Mouse (Mus musculus): ENCODE data around the gene Serp2. TPM values are rescaled to one million over a fixed set of nuclear protein-coding genes. Genes with fewer than 3 reads are reported as not detected.

The Serp2 gene
- polyA plus RNA-seq, 2 experiments, result 14.3 to 14.7 TPM

DNA sequence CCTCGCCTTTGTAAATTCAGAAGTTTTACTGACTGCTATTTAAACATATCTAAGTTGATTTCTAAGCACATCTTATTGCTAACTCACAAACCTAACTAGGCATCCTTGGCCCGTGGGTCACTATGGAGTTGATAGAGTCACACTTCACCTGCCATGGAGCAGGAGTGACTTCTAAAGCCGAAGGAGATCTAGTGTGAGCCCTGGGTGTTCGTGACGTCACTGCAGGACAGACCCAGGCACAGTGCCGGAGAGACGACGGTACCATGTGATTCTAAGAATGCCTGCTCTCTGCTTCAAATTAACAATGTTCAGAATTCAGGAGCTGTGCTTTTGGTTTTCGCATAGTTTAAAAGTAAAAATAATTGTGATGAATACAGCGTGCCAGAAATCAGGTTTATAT, 48.0 kb downstream of the Serp2 start:
- ATAC-seq (ENCODE audit: low FRiP score, low read depth) (no peak), DNase-seq (ENCODE audit: low spot score) (no peak)
- H3K27me3 ChIP-seq (ENCODE audit: control insufficient read depth, insufficient read depth, low read length), result no peaks in the 10 kb centered on the region
- no peaks in the 10 kb centered on the region for H3K9me3 ChIP-seq (ENCODE audit: control insufficient read depth, low read length)
- H3K4me1 ChIP-seq (ENCODE audit: control insufficient read depth, insufficient read depth, low read length), result peaks cover 21% of the 10 kb centered on the region
- H3K4me2 ChIP-seq (replicated peaks; ENCODE audit: low read depth, low read length, severe bottlenecking), result no peak overlapping the region
- peak; percentile 37; the same call in 1 of the 2 replicates for TF ChIP-seq POLR2A (IDR thresholded peaks at IDR 0.05; ENCODE audit: borderline replicate concordance, extremely low read depth, insufficient read depth, insufficient read length)
- H3K36me3 ChIP-seq (ENCODE audit: control insufficient read depth, insufficient read depth, low read length), result peaks cover 16% of the 10 kb centered on the region
- 0 out of 2 replicates have a peak overlapping the region, but pooled peaks have one; percentile 21 for H3K27ac ChIP-seq (replicated peaks; ENCODE audit: low read depth, low read length)
- no peak overlapping the region for H3K9ac ChIP-seq (ENCODE audit: low read depth, low read length, severe bottlenecking)
- no peak overlapping the region for H3K4me3 ChIP-seq (replicated peaks; ENCODE audit: low read length)
- 59% methylated on average over 10 of the region's 10 CpGs for WGBS

DNA sequence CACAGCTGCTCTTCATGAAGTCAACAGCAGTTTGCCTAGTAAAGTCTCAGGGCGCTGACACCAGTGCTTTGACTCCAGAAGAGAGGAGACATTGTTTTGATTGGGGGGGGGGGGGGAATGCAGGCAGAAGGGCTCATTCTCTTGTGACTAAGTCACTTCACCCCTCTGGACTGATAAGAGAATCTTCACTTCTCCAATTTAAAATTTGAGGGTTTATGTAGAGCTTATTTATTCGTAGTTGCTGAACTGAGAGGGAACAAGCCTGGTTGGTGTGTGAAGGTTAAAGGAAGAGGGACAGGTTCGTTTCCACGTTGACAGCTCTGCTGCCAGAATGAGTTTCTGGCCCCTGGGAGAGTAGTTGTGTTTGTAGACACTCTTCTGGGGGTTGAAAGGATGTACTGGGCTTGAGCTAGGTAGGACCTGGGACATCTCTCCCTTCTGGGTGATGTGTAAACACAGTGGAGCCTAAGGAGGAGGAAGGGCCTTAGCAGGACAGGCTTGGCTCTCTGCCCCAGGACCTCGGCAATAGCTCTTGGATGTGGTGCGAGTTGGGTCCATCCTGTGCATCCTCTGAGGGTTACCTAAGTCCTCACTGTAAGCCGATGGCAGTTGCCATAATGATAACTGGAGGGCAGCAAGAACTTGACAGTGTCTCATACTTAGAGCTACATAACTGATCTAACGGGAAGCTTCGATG, 48.7 kb downstream of the Serp2 start:
- H3K36me3 ChIP-seq (ENCODE audit: control insufficient read depth, insufficient read depth, low read length), result peaks cover 16% of the 10 kb centered on the region

DNA sequence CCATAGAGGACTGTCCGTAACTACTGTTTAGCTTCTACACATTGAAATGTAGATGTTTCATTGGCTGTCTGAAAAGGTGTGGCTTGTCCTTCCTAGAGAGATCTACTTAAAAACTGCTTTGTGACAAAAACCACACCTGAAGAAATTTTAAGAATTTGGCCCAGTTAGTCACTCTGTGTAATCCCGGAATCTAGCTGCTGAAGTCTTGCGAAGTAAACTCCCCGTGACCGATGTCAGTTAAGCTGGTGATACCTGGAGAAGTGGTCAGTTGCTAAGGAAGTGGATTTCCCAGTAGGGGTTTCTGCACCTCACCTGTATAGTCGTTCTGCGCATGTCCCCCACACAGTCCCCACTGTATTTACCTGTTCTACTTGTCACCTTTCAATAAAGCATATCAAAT, 49.3 kb downstream of the Serp2 start:
- peak overlapping the region; percentile 70 for H3K4me3 ChIP-seq (replicated peaks; ENCODE audit: low read length)
- DNase-seq (ENCODE audit: low spot score) (no peak), ATAC-seq (ENCODE audit: low FRiP score, low read depth) (no peak)
- no peaks in the 10 kb centered on the region for H3K9me3 ChIP-seq (ENCODE audit: control insufficient read depth, low read length)
- 0 out of 2 replicates have a peak overlapping the region, but pooled peaks have one; percentile 8 for H3K9ac ChIP-seq (ENCODE audit: low read depth, low read length, severe bottlenecking)
- peaks cover 16% of the 10 kb centered on the region for H3K36me3 ChIP-seq (ENCODE audit: control insufficient read depth, insufficient read depth, low read length)
- H3K4me2 ChIP-seq (replicated peaks; ENCODE audit: low read depth, low read length, severe bottlenecking), result peak overlapping the region; percentile 88
- no peaks in the 10 kb centered on the region for H3K27me3 ChIP-seq (ENCODE audit: control insufficient read depth, insufficient read depth, low read length)
- H3K4me1 ChIP-seq (ENCODE audit: control insufficient read depth, insufficient read depth, low read length), result peaks cover 17% of the 10 kb centered on the region
- 91% methylated on average over 7 of the region's 7 CpGs for WGBS
- TF ChIP-seq POLR2A (IDR thresholded peaks at IDR 0.05; ENCODE audit: borderline replicate concordance, extremely low read depth, insufficient read depth, insufficient read length), result no peak
- H3K27ac ChIP-seq (replicated peaks; ENCODE audit: low read depth, low read length), result no peak overlapping the region

More for the DNA sequence above, 48.7 kb downstream of the Serp2 start:
- no peaks in the 10 kb centered on the region for H3K27me3 ChIP-seq (ENCODE audit: control insufficient read depth, insufficient read depth, low read length)
- 0 out of 2 replicates have a peak overlapping the region, but pooled peaks have one; percentile 8 for H3K9ac ChIP-seq (ENCODE audit: low read depth, low read length, severe bottlenecking)
- peak overlapping the region; percentile 34; the same call in 1 of the 2 replicates for H3K27ac ChIP-seq (replicated peaks; ENCODE audit: low read depth, low read length)
- no peak for DNase-seq (ENCODE audit: low spot score)
- TF ChIP-seq POLR2A (IDR thresholded peaks at IDR 0.05; ENCODE audit: borderline replicate concordance, extremely low read depth, insufficient read depth, insufficient read length), result no peak
- ATAC-seq (ENCODE audit: low FRiP score, low read depth), result no peak
- WGBS, result 83% methylated on average over 9 of the region's 9 CpGs
- peak overlapping the region; percentile 88; the same call in 1 of the 2 replicates for H3K4me2 ChIP-seq (replicated peaks; ENCODE audit: low read depth, low read length, severe bottlenecking)
- peak overlapping the region; percentile 70; the same call in 1 of the 2 replicates for H3K4me3 ChIP-seq (replicated peaks; ENCODE audit: low read length)
- peaks cover 15% of the 10 kb centered on the region for H3K4me1 ChIP-seq (ENCODE audit: control insufficient read depth, insufficient read depth, low read length)
- H3K9me3 ChIP-seq (ENCODE audit: control insufficient read depth, low read length), result no peaks in the 10 kb centered on the region

DNA sequence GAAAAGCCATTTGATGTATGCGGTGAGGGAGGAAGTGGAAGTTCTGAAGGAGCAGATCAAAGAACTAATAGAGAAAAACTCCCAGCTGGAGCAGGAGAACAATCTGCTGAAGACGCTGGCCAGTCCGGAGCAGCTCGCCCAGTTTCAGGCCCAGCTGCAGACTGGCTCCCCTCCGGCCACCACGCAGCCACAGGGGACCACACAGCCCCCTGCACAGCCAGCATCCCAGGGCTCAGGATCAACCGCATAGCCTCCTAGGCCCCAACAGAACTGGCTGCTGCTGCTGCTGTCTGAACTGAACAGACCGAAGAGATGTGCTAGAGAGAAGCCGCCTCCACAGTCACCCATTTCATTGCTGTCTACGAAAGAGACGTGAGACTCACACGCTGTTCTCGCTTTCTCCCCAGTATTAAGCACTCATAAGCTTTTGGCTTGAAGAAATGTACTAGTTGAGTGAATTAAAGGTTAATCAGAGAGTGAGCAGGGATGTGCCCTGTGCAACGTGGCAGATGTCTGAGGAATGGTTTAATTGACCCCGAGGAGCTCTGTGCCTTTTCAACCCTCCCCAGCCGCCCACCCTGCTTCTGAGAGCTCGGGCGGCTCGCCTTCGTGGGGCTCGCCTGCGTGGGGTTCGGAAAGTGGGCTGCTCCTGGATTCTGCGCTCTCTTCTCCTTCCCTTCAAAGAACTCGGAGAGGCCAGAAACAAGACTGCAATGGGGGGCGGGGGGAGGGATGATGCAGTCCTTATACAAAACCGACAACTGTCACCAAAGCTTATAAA, 50.1 kb downstream of the Serp2 start:
- Histone ChIP-seq H3K4me2 (replicated peaks; ENCODE audit: low read depth, low read length, severe bottlenecking) (peak overlapping the region; percentile 88), H3K4me1 (ENCODE audit: control insufficient read depth, insufficient read depth, low read length) (peaks cover 17% of the 10 kb centered on the region), H3K36me3 (ENCODE audit: control insufficient read depth, insufficient read depth, low read length) (peaks cover 16% of the 10 kb centered on the region), H3K9me3 (ENCODE audit: control insufficient read depth, low read length) (no peaks in the 10 kb centered on the region), H3K27me3 (ENCODE audit: control insufficient read depth, insufficient read depth, low read length) (no peaks in the 10 kb centered on the region), H3K9ac (ENCODE audit: low read depth, low read length, severe bottlenecking) (peak overlapping the region; percentile 97), H3K4me3 (replicated peaks; ENCODE audit: low read length) (peak overlapping the region; percentile 70), H3K27ac (replicated peaks; ENCODE audit: low read depth, low read length) (peak overlapping the region; percentile 99)
- ATAC-seq (ENCODE audit: low FRiP score, low read depth), result no peak
- TF ChIP-seq POLR2A (IDR thresholded peaks at IDR 0.05; ENCODE audit: borderline replicate concordance, extremely low read depth, insufficient read depth, insufficient read length), result no peak
- WGBS, result 45% methylated on average over 27 of the region's 27 CpGs
- DNase-seq (ENCODE audit: low spot score), result no peak

DNA sequence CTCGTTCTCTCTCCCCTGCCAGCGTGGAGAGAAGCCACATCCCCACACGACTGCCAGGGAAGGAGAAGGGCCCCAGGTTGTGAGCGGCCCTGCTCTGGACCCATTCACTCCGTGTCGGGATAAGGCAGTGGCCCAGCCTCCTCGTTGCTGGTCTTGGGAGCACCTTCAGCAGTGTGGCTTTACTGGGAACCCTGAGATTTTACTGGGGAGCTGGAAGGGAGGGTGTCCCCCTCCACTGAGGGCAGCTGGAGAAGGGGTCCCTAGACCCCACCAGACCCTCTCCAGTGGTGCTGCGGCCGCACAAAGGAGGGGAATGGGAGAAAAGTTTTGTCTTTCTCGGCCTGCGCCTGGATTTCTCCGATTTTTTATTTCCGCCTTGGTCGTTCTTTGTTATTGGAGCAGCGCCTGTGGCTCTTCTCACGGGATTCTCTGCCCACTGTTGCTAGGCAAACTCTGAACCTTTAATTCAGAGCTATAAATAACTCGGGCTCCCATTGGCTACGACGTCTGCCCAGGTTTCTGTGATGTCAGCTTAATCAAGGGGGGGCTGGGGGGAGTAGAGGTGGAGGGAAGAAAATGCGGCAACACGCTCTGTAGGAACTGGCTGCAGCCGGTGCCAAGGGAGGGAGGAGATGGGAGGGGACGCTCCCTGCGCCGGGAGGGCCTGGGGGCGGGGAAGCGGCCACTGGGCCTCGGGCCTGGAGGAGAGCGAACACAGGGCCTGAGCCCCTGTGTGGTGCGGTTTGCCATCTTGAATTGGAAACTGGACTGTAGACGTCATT, 51.1 kb downstream of the Serp2 start:
- Histone ChIP-seq H3K4me2 (replicated peaks; ENCODE audit: low read depth, low read length, severe bottlenecking) (peak overlapping the region; percentile 88), H3K9ac (ENCODE audit: low read depth, low read length, severe bottlenecking) (peak overlapping the region; percentile 97), H3K36me3 (ENCODE audit: control insufficient read depth, insufficient read depth, low read length) (peaks cover 16% of the 10 kb centered on the region), H3K27ac (replicated peaks; ENCODE audit: low read depth, low read length) (peak overlapping the region; percentile 99), H3K4me1 (ENCODE audit: control insufficient read depth, insufficient read depth, low read length) (peaks cover 17% of the 10 kb centered on the region), H3K27me3 (ENCODE audit: control insufficient read depth, insufficient read depth, low read length) (no peaks in the 10 kb centered on the region), H3K9me3 (ENCODE audit: control insufficient read depth, low read length) (no peaks in the 10 kb centered on the region), H3K4me3 (replicated peaks; ENCODE audit: low read length) (peak overlapping the region; percentile 70)
- peak; percentile 74 for ATAC-seq (ENCODE audit: low FRiP score, low read depth)
- DNase-seq (ENCODE audit: low spot score), result peak; percentile 96
- peak; percentile 73; the same call in 1 of the 2 replicates for TF ChIP-seq POLR2A (IDR thresholded peaks at IDR 0.05; ENCODE audit: borderline replicate concordance, extremely low read depth, insufficient read depth, insufficient read length)
- WGBS, result 0% methylated on average over 30 of the region's 31 CpGs
